Mouse (Mus musculus): Measurements from ENCODE around the gene Wdr63. TPM values are rescaled to one million over a fixed set of nuclear protein-coding genes. Genes with fewer than 3 reads are reported as not detected.

The Wdr63 gene
- total and polyA plus RNA-seq, 3 experiments: 0.53 TPM; not detected in 2

DNA sequence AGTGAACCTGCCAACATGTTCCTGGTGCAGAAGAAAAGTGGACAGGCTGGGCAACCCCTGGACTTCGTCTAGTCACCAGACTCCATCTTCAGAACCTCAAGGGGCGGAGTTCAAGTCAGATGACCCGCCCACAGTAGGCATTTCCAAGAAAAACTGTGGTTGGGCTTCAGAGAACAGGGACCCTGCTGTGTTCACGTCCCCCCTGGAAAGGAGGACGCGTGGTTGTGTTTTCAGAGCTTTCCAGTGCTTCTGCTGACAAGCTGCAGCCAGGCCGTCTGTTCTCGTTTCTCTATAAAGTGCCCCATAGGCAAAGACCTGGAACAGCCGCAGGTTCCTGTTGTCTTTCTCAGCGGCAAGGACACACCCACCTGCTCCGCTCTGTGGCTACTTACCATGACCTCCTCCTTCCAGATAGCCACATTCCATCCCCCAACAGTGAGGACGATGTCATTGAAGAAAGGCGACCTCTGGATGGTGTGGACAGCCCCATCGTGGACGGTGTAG, 60.2 kb downstream of the Wdr63 start:
- intact Hi-C loops (cut with DNase I): no loop called here
- Histone ChIP-seq H3K4me3 (no peak overlapping the region), H3K27ac (no peak overlapping the region), H3K79me2 (replicated peaks; ENCODE audit: control insufficient read depth, insufficient read depth, low read length) (no peaks in the 10 kb centered on the region), H3K9ac (ENCODE audit: low read depth, low read length) (no peak overlapping the region), H3K4me1 (ENCODE audit: control insufficient read depth, insufficient read depth, low read length) (no peaks in the 10 kb centered on the region), H3K36me3 (ENCODE audit: control insufficient read depth, insufficient read depth, low read length) (no peaks in the 10 kb centered on the region), H3K27me3 (ENCODE audit: control insufficient read depth, insufficient read depth, low read length) (no peaks in the 10 kb centered on the region)
- no peak for TF ChIP-seq CTCF (IDR thresholded peaks at IDR 0.05)
- no peak for TF ChIP-seq EP300 (IDR thresholded peaks at IDR 0.05; ENCODE audit: insufficient read depth, low read depth, low read length)
- DNase-seq: peak; percentile 38
- 24% methylated on average over 15 of the region's 15 CpGs for WGBS

DNA sequence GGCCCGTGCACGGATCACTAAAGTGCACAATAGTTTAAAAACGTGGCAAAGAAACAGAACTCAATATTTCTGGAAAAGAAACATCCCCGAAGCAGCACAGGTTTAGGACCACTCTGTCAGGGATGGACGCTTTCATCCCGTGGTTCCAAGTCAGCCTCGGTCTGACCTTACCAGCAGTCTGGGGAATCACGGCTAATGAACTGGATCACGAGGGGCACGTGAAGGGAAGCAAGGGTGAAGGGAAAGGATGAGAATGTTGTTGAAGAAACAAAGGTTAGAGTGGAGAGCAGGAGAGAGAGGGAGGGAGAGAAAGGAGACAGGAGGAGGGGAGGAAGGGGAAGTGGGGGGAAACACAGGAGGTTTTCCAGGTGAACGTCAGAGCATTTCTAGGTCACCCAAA, 61.9 kb downstream of the Wdr63 start:
- WGBS: 80% methylated on average over 11 of the region's 11 CpGs

DNA sequence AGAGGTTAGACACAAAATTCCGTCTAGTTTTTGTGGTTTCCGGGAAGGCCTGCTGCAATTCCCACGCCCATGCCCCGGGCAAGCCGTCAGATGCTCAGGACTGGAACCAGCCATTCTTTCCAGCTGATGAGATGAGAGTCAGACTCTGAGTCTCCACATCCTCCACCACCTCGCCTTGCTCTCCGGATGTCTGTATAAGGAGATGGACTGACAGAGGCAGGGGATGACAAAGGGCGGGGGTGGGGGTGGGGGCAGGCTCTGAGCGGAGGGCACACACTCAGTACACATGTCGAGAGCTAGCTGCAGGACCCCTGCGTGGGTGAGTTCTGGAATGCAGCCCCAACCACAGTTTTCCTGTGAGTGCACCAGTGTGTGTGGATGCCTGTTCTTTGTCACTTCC, 63.0 kb downstream of the Wdr63 start:
- no peak overlapping the region for H3K27ac ChIP-seq
- no peak for DNase-seq
- no peak for TF ChIP-seq CTCF (IDR thresholded peaks at IDR 0.05)
- no peak for TF ChIP-seq POLR2A (IDR thresholded peaks at IDR 0.05; ENCODE audit: insufficient read depth, low read depth, low read length)
- no peak for TF ChIP-seq EP300 (IDR thresholded peaks at IDR 0.05; ENCODE audit: insufficient read depth, low read depth, low read length)
- H3K79me2 ChIP-seq (replicated peaks; ENCODE audit: control insufficient read depth, insufficient read depth, low read length): no peaks in the 10 kb centered on the region
- H3K4me1 ChIP-seq (ENCODE audit: control insufficient read depth, insufficient read depth, low read length): no peaks in the 10 kb centered on the region
- no peaks in the 10 kb centered on the region for H3K36me3 ChIP-seq (ENCODE audit: control insufficient read depth, insufficient read depth, low read length)
- no peak overlapping the region for H3K4me3 ChIP-seq
- no peak overlapping the region for H3K9ac ChIP-seq (ENCODE audit: low read depth, low read length)
- intact Hi-C loops (cut with DNase I): no loop called here
- 35% methylated on average over 11 of the region's 11 CpGs for WGBS
- no peaks in the 10 kb centered on the region for H3K27me3 ChIP-seq (ENCODE audit: control insufficient read depth, insufficient read depth, low read length)

More for the DNA sequence above, 61.9 kb downstream of the Wdr63 start:
- H3K9ac ChIP-seq (ENCODE audit: low read depth, low read length): no peak overlapping the region
- DNase-seq: no peak
- no peaks in the 10 kb centered on the region for H3K27me3 ChIP-seq (ENCODE audit: control insufficient read depth, insufficient read depth, low read length)
- H3K4me3 ChIP-seq: no peak overlapping the region
- no peaks in the 10 kb centered on the region for H3K36me3 ChIP-seq (ENCODE audit: control insufficient read depth, insufficient read depth, low read length)
- no peak overlapping the region for H3K27ac ChIP-seq
- TF ChIP-seq EP300 (IDR thresholded peaks at IDR 0.05; ENCODE audit: insufficient read depth, low read depth, low read length) (no peak), CTCF (IDR thresholded peaks at IDR 0.05) (no peak), POLR2A (IDR thresholded peaks at IDR 0.05; ENCODE audit: insufficient read depth, low read depth, low read length) (no peak)
- intact Hi-C loops (cut with DNase I): no loop called here
- H3K4me1 ChIP-seq (ENCODE audit: control insufficient read depth, insufficient read depth, low read length): no peaks in the 10 kb centered on the region
- no peaks in the 10 kb centered on the region for H3K79me2 ChIP-seq (replicated peaks; ENCODE audit: control insufficient read depth, insufficient read depth, low read length)

DNA sequence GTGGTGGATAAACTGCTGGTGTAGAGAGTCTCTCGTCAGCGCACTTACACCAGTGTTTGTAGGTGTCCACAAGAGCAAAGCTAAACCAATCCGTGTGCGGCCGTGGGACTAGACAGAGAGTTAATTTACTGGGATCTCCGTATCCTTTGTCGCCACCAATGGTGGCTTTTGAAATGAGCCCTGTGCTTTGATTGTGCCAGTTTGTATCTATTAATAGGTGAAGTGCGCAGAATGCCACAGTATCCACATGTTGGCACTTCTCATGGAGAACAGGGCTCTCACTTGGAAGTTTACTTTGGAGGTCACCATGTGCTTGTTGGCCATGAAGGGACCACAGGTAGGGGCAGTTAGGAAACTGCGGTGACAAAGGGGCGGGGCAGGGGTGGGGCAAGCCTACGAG, 66.5 kb downstream of the Wdr63 start:
- Histone ChIP-seq H3K27ac (peak overlapping the region; percentile 47; the same call in 1 of the 2 replicates), H3K9ac (ENCODE audit: low read depth, low read length) (no peak overlapping the region), H3K4me3 (no peak overlapping the region), H3K27me3 (ENCODE audit: control insufficient read depth, insufficient read depth, low read length) (no peaks in the 10 kb centered on the region), H3K79me2 (replicated peaks; ENCODE audit: control insufficient read depth, insufficient read depth, low read length) (no peaks in the 10 kb centered on the region), H3K36me3 (ENCODE audit: control insufficient read depth, insufficient read depth, low read length) (no peaks in the 10 kb centered on the region), H3K4me1 (ENCODE audit: control insufficient read depth, insufficient read depth, low read length) (no peaks in the 10 kb centered on the region)
- intact Hi-C loops (cut with DNase I): no loop called here
- TF ChIP-seq POLR2A (IDR thresholded peaks at IDR 0.05; ENCODE audit: insufficient read depth, low read depth, low read length) (no peak), CTCF (IDR thresholded peaks at IDR 0.05) (peak; percentile 50)
- peak in 1 of 2 experiments; percentile 43 for DNase-seq
- WGBS: 73% methylated on average over 11 of the region's 11 CpGs

DNA sequence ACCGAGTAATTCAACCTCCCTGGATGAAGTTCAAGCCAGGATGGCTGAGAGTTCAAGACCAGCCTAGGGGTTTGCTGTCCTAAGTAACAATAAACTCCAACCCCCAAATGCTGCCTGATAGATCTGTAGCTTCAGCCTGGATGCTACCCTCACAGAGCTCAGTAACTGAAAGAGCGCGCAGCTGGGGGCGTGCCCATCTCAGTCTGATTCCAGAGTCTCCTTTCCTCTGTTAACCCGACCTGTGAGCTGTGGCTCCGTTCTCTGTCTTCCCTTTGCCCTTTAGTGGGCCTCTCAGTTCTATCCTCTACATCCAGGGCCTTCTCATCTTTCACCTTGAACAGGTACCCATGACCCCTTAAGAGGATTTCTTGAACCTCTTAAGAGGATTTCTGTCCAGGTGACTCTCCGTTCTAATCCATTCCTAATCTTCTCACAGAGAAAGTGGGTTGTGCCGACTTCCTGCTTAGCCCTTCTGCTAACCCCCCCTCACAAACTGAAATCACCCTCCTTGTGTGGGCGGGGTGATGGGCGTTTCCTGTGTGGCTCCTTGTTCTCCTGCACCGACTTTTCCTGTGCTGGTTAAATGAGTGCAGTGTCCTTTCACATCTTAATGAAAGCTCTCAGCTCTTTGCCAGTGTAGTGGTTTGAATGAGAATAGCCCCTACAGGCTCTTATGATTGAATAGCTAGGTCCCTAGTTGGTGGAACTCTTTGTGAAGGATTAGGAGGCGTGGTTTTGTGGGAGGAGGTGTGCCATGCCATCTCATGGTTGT, 68.6 kb downstream of the Wdr63 start:
- Histone ChIP-seq H3K4me1 (ENCODE audit: control insufficient read depth, insufficient read depth, low read length) (no peaks in the 10 kb centered on the region), H3K9ac (ENCODE audit: low read depth, low read length) (no peak overlapping the region), H3K79me2 (replicated peaks; ENCODE audit: control insufficient read depth, insufficient read depth, low read length) (no peaks in the 10 kb centered on the region), H3K36me3 (ENCODE audit: control insufficient read depth, insufficient read depth, low read length) (no peaks in the 10 kb centered on the region), H3K27ac (no peak overlapping the region), H3K27me3 (ENCODE audit: control insufficient read depth, insufficient read depth, low read length) (no peaks in the 10 kb centered on the region), H3K4me3 (no peak overlapping the region)
- no peak for TF ChIP-seq POLR2A (IDR thresholded peaks at IDR 0.05; ENCODE audit: insufficient read depth, low read depth, low read length)
- WGBS: 61% methylated on average over 12 of the region's 12 CpGs
- intact Hi-C loops (cut with DNase I): no loop called here
- no peak for DNase-seq

DNA sequence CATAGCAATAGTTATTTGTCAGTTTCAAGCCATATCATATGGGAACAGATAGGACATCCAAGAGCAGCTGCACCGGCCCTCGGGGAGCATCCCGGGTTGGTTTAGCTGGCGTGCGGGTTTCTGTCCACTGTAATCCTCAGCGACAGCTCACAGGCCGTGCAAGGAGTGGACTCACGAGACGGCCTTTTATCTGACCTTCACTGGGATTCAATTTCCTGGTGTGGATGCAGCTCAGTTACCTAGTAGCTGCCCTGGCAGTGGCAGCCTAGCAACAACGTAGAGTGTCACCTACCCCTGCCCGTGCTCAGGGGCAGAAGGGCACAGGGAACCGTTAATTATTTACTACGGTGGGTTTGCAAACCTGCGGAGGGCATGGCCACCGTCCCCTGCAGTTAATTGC, 70.0 kb downstream of the Wdr63 start:
- TF ChIP-seq CTCF (IDR thresholded peaks at IDR 0.05) (no peak), EP300 (IDR thresholded peaks at IDR 0.05; ENCODE audit: insufficient read depth, low read depth, low read length) (no peak), POLR2A (IDR thresholded peaks at IDR 0.05; ENCODE audit: insufficient read depth, low read depth, low read length) (no peak)
- intact Hi-C loops (cut with DNase I): no loop called here

More for the DNA sequence above, 70.0 kb downstream of the Wdr63 start:
- H3K9ac ChIP-seq (ENCODE audit: low read depth, low read length): no peak overlapping the region
- H3K27ac ChIP-seq: no peak overlapping the region
- no peak overlapping the region for H3K4me3 ChIP-seq
- no peaks in the 10 kb centered on the region for H3K36me3 ChIP-seq (ENCODE audit: control insufficient read depth, insufficient read depth, low read length)
- H3K27me3 ChIP-seq (ENCODE audit: control insufficient read depth, insufficient read depth, low read length): no peaks in the 10 kb centered on the region
- H3K4me1 ChIP-seq (ENCODE audit: control insufficient read depth, insufficient read depth, low read length): no peaks in the 10 kb centered on the region
- DNase-seq: no peak
- no peaks in the 10 kb centered on the region for H3K79me2 ChIP-seq (replicated peaks; ENCODE audit: control insufficient read depth, insufficient read depth, low read length)
- WGBS: 47% methylated on average over 15 of the region's 15 CpGs

All from heart, adult 2 months (tissue).